Mouse (Mus musculus) erythroid progenitor cell, adult 5-6 weeks (primary cell): ENCODE measurements around the gene Gon4l. TPM values are rescaled to one million over a fixed set of nuclear protein-coding genes. Genes with fewer than 3 reads are reported as not detected.

ENCODE experiments used
- total RNA-seq, 2 experiments: library from RNA; stranded (forward) in 1 of 2; stranded (reverse) in 1 of 2; fragments of 150-400 nt in 1 of 2; fragments of 186-747, 209-891 nt in 1 of 2; gene quantifications; 2 replicates each; pipeline versions ENCODE4 v1.2.3 to v1.2.4; 2015 to 2017; ENCODE audit warnings: low replicate concordance in 2 of 2

Gene Gon4l
- total RNA-seq, 2 experiments from 2014 or later, result 9.6 to 38.7 TPM

Other genes with a start within 250 kb of the Gon4l start
- gene Arhgef2, start 229.3 kb upstream of the Gon4l start, total RNA-seq (2015; ENCODE audit: low replicate concordance), result 17.7 and 23.9 TPM in 2 replicates
- gene Arhgef2, start 229.3 kb upstream of the Gon4l start, total RNA-seq (2017; ENCODE audit: low replicate concordance), result 12.7 and 15.7 TPM in 2 replicates
- not detected in 2 replicates for gene Rxfp4, start 182.1 kb upstream of the Gon4l start, total RNA-seq (2015; ENCODE audit: low replicate concordance)
- not detected in 2 replicates for gene Rxfp4, start 182.1 kb upstream of the Gon4l start, total RNA-seq (2017; ENCODE audit: low replicate concordance)
- gene Khdc4, start 149.4 kb upstream of the Gon4l start, total RNA-seq (2015; ENCODE audit: low replicate concordance), result 56.9 and 69.2 TPM in 2 replicates
- 37.8 and 62.8 TPM in 2 replicates for gene Khdc4, start 149.4 kb upstream of the Gon4l start, total RNA-seq (2017; ENCODE audit: low replicate concordance)
- gene Rit1, start 118.4 kb upstream of the Gon4l start, total RNA-seq (2015; ENCODE audit: low replicate concordance), result 13.0 and 20.2 TPM in 2 replicates
- 27.6 and 45.9 TPM in 2 replicates for gene Rit1, start 118.4 kb upstream of the Gon4l start, total RNA-seq (2017; ENCODE audit: low replicate concordance)
- gene Syt11, start 60.1 kb upstream of the Gon4l start, total RNA-seq (2015; ENCODE audit: low replicate concordance), result 0.36 TPM in 1 of 2 replicates, not detected in the other
- gene Syt11, start 60.1 kb upstream of the Gon4l start, total RNA-seq (2017; ENCODE audit: low replicate concordance), result 0.39 TPM in 1 of 2 replicates, not detected in the other
- gene Msto1, start 78.8 kb downstream of the Gon4l start, total RNA-seq (2015; ENCODE audit: low replicate concordance), result 1.4 TPM in 1 of 2 replicates, not detected in the other
- gene Msto1, start 78.8 kb downstream of the Gon4l start, total RNA-seq (2017; ENCODE audit: low replicate concordance), result 1.8 and 3.9 TPM in 2 replicates
- 71.7 and 82.9 TPM in 2 replicates for gene Ash1l, start 115.4 kb downstream of the Gon4l start, total RNA-seq (2015; ENCODE audit: low replicate concordance)
- gene Ash1l, start 115.4 kb downstream of the Gon4l start, total RNA-seq (2017; ENCODE audit: low replicate concordance), result 69.7 and 70.7 TPM in 2 replicates
- 63.8 and 81.7 TPM in 2 replicates for gene Dap3, start 116.0 kb downstream of the Gon4l start, total RNA-seq (2015; ENCODE audit: low replicate concordance)
- gene Dap3, start 116.0 kb downstream of the Gon4l start, total RNA-seq (2017; ENCODE audit: low replicate concordance), result 18.3 and 46.8 TPM in 2 replicates